Mouse (Mus musculus): ENCODE data around the gene Rnf10.

- TF ChIP-seq CTCF (IDR thresholded peaks at IDR 0.05; ENCODE audit: low read depth, low read length), result no peak
- no peak for TF ChIP-seq EP300 (IDR thresholded peaks at IDR 0.05; ENCODE audit: insufficient read depth, low read depth, low read length)
- no peak for TF ChIP-seq POLR2A (IDR thresholded peaks at IDR 0.05; ENCODE audit: insufficient read depth, low read length)
These were observed 41.1 kb downstream of the Rnf10 start for GRCm38 (mm10) chr5:115231552-115232120.
